Mouse (Mus musculus): Measurements from ENCODE around the gene Gas2l2. TPM values are rescaled to one million over a fixed set of nuclear protein-coding genes. Genes with fewer than 3 reads are reported as not detected.

The Gas2l2 gene
- 0.01 TPM in 1 of 2 replicates, not detected in the other for polyA plus RNA-seq (2012; rRNA removed)

GRCm38 (mm10) chr11:83429355-83429754, at the start of gene Gas2l2:
Gene Gas2l2 (minus strand): TSS chr11:83429455.

DNA sequence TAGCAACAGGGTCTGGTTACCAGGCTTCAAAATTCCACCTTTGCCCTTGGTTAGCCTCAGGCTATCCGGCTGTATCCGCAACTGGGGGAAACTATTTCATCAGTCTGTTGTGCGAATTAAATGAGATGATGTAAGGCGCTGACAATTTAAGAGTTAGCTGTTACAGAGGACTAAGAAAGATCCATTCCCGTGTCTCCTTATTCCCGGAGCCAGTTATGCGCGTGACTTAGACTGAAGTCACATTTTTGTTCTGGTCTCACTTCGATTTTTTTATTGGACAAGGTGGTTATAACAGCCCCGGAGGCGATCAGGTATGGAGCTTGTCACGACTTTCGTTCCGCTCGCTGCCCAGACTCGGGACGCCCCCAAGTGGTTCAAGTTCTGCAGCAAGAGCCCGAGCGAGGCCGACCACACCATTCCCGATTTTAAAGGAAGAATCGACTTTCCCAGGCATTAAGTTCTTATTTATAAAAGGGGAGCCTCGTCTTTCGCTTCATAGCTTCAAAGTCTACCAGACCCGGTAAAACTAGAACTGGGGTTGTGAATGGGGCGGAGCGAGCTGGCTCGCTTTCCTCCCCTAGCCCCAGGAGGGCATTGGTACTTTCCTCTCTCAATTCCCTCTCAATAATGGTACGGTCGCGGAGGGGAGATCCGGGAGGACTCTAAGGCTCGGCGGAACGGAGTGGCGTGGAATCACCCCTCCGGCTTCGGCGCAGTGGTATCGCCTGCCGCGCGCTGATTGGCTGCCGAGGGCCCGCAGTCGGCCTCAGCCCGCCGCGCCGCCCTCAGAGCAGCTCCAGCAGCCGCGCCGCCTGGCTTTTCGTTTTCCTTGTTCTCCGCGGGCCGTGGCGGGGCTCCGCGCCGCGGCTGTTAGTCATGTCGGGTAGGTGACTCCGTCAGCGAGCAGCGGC, 43.3 kb upstream of the Gas2l2 start, which contains the start of gene Taf15:
TSS of gene Taf15 (plus strand) at position 763 of the 911 bp plus-strand sequence.

GRCm38 (mm10) chr11:83462711-83463244, 33.5 kb upstream of the Gas2l2 start, which contains the start of gene Mmp28:
Gene Mmp28 (minus strand): TSS chr11:83463071.

DNA sequence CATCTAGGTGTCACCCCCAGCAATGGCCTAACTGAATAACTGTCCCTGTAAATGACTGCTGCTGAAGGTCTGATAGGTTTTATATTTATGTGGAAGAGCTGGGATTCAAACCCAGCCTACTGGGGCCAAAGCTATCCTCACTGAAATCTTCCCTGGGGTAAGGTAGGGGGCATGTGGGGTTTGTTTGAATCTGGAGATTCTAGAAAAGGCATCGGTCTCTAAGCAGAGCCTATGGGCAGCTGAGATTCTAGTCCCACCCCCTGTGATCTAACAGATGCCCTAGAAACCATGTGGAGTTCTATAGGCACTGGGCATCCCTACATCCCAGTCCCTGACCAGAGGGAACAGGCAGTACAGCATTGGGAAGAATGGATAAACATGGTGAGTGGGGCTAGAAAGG, 8.1 kb upstream of the Gas2l2 start, which contains the start of gene 1700020L24Rik:
TSS of gene 1700020L24Rik (plus strand) at position 301 of the 400 bp plus-strand sequence.

DNA sequence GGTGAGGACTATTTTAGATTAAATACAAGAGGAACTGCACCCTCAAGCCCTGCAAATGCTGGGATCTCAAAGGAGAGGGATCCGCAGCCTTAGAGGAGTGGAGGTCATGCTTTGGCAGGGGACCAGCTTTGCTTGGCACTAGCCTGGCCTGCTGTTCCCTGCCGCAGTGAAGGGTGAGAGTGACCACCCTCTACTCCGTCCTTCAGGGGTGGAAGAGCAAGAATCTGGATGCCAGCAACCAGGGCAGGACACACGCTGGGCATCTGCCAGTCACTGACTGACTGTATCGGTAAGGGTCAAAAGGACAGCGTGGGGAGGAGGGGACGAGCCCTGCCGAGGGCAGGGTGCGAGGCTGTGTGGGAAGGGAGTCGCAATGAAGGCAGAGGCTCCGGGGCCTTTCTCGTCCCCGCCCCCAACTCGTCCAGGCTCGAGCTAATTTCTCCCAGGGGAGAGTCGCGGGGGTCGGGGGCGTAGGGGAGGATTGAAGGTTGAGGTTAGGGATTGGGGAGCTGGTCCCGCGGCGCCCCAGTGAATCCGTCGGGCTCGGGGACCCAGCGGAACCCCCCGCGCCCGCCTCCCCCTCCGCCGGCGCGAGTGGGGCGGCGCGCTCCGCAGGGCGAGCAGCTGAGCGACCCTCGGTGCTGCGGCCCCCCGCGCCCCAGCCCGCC, 20.0 kb downstream of the Gas2l2 start, which contains the start of gene Rasl10b:
TSS of gene Rasl10b (plus strand) at position 51 of the 668 bp plus-strand sequence.

Other genes starting within 250 kb of the Gas2l2 start
- gene Slfn3, start 238.1 kb downstream of the Gas2l2 start, polyA plus RNA-seq (2012; rRNA removed) = 1.6 and 1.8 TPM in 2 replicates
- 10.2 and 11.4 TPM in 2 replicates for gene Slfn14, start 142.7 kb downstream of the Gas2l2 start, polyA plus RNA-seq (2012; rRNA removed)
- gene Ap2b1, start 130.4 kb downstream of the Gas2l2 start, polyA plus RNA-seq (2012; rRNA removed) = 10.6 and 11.5 TPM in 2 replicates
- 4.5 and 4.9 TPM in 2 replicates for gene Pex12, start 126.9 kb downstream of the Gas2l2 start, polyA plus RNA-seq (2012; rRNA removed)
- 0.05 and 0.07 TPM in 2 replicates for gene Rasl10b, start 20.3 kb downstream of the Gas2l2 start, polyA plus RNA-seq (2012; rRNA removed)
- 5.3 and 7.1 TPM in 2 replicates for gene 1700020L24Rik, start 8.2 kb upstream of the Gas2l2 start, polyA plus RNA-seq (2012; rRNA removed)
- gene Mmp28, start 33.6 kb upstream of the Gas2l2 start, polyA plus RNA-seq (2012; rRNA removed) = 0.37 and 0.45 TPM in 2 replicates
- gene Taf15, start 43.6 kb upstream of the Gas2l2 start, polyA plus RNA-seq (2012; rRNA removed) = 24.8 and 30.1 TPM in 2 replicates
- 0.01 TPM in 1 of 2 replicates, not detected in the other for gene Heatr9, start 92.7 kb upstream of the Gas2l2 start, polyA plus RNA-seq (2012; rRNA removed)
- gene Ccl5, start 101.1 kb upstream of the Gas2l2 start, polyA plus RNA-seq (2012; rRNA removed) = 3.7 and 6.4 TPM in 2 replicates
- gene Ccl9, start 149.2 kb upstream of the Gas2l2 start, polyA plus RNA-seq (2012; rRNA removed) = 36.2 and 38.4 TPM in 2 replicates
- gene Ccl6, start 163.6 kb upstream of the Gas2l2 start, polyA plus RNA-seq (2012; rRNA removed) = 7.1 and 7.7 TPM in 2 replicates
- gene Rpl9-ps1, start 216.2 kb upstream of the Gas2l2 start, polyA plus RNA-seq (2012; rRNA removed) = not detected in 2 replicates
- 0.90 and 1.7 TPM in 2 replicates for gene Ccl3, start 219.9 kb upstream of the Gas2l2 start, polyA plus RNA-seq (2012; rRNA removed)
- 0.91 and 1.3 TPM in 2 replicates for gene Ccl4, start 233.1 kb upstream of the Gas2l2 start, polyA plus RNA-seq (2012; rRNA removed)